Mouse (Mus musculus) heart, postnatal 0 days (tissue): ENCODE results near the gene E130114P18Rik. TPM values are rescaled to one million over a fixed set of nuclear protein-coding genes. Genes with fewer than 3 reads are reported as not detected.

Source experiments
- ATAC-seq: fragments of 200-750 bp; cut with Nextera tagmentation; 2 replicates; pipeline ENCODE4 v1.8.0; 2017; ENCODE audit warnings: low read depth, moderate number of reproducible peaks, moderate library complexity; ENCODE audit not compliant: insufficient read depth
- DNase-seq: peaks from one replicate; pipeline ENCODE4 v3.0.0-alpha.2; 2016; ENCODE audit warnings: low spot score
- H3K27ac ChIP-seq: fragments of 300-500 bp; sonication (generic); 2 replicates; pipeline ENCODE4 v1.5.1; 2014; ENCODE audit warnings: low read depth, mild to moderate bottlenecking
- H3K27me3 ChIP-seq: fragments of 300-500 bp; sonication (generic); 2 replicates; pipeline ENCODE4 v1.6.1; 2014; ENCODE audit warnings: low read length, mixed read lengths; ENCODE audit not compliant: control insufficient read depth, insufficient read depth
- H3K36me3 ChIP-seq: fragments of 300-500 bp; sonication (generic); replicated peaks from 2 replicates; pipeline ENCODE4 v1.6.1; 2014; ENCODE audit warnings: low read length, mixed read lengths; ENCODE audit not compliant: control insufficient read depth, insufficient read depth
- H3K4me1 ChIP-seq: fragments of 300-500 bp; sonication (generic); 2 replicates; pipeline ENCODE4 v1.6.1; 2014; ENCODE audit warnings: antibody characterized with exemption; ENCODE audit not compliant: control insufficient read depth, insufficient read depth
- H3K4me2 ChIP-seq: fragments of 300-500 bp; sonication (generic); 2 replicates; pipeline ENCODE4 v1.6.1; 2014; ENCODE audit warnings: low read depth, mild to moderate bottlenecking, low read length, moderate library complexity
- H3K4me3 ChIP-seq: fragments of 300-500 bp; sonication (generic); 2 replicates; pipeline ENCODE4 v1.5.1; 2014; ENCODE audit warnings: low read depth, low read length
- H3K9ac ChIP-seq: fragments of 300-500 bp; sonication (generic); replicated peaks from 2 replicates; pipeline ENCODE4 v1.6.1; 2014; ENCODE audit warnings: low read depth, low read length, mixed read lengths
- H3K9me3 ChIP-seq: fragments of 300-500 bp; sonication (generic); replicated peaks from 2 replicates; pipeline ENCODE4 v1.6.1; 2016; ENCODE audit warnings: low read length; ENCODE audit not compliant: control insufficient read depth
- CTCF ChIP-seq: IDR thresholded peaks from 2 replicates; pipeline ENCODE4 v1.5.1; 2016; ENCODE audit warnings: antibody characterized with exemption, control low read depth, low read depth
- EP300 ChIP-seq: IDR thresholded peaks from 2 replicates; pipeline ENCODE4 v1.6.1; 2016; ENCODE audit warnings: antibody characterized with exemption, low read depth
- WGBS: fragments of 180-500 bp; shearing (Covaris S2); extraction: QIAGEN DNeasy Blood & Tissue Kit; methylation state at CpG from one replicate; pipeline ENCODE4 v1.1.7; 2014; 5-methylcytosine and 5-hydroxymethylcytosine counted together
- polyA plus RNA-seq: library from polyadenylated mRNA; unstranded; fragments of >200 nt; fragmentation: Nextera tagmentation; extraction: Ambion mirVana; gene quantifications from 2 replicates; pipeline ENCODE4 v1.2.1, GENCODE M21; 2015
- total RNA-seq: library from RNA; depleted of rRNA; stranded (reverse); fragments of >200 nt; gene quantifications from 2 replicates; pipeline ENCODE4 v1.2.3, GENCODE M21; 2014; ENCODE audit warnings: low replicate concordance

Gene E130114P18Rik
- total and polyA plus RNA-seq, 2 experiments from 2014 or later, result 0.45 TPM; not detected in 1

- no peak for ATAC-seq
- H3K9ac ChIP-seq, result no peak overlapping the region
- no peak overlapping the region for H3K4me2 ChIP-seq
- H3K4me3 ChIP-seq, result no peak overlapping the region
- no peak overlapping the region for H3K27ac ChIP-seq
- peaks cover 6% of the 10 kb centered on the region; the same call in 1 of the 2 replicates for H3K4me1 ChIP-seq
- TF ChIP-seq EP300, result no peak
- no peak for TF ChIP-seq CTCF
- H3K36me3 ChIP-seq, result peaks cover 34% of the 10 kb centered on the region
- 92% methylated on average over 26 of the region's 26 CpGs for WGBS
- no peak for DNase-seq
- no peaks in the 10 kb centered on the region for H3K27me3 ChIP-seq
- no peaks in the 10 kb centered on the region for H3K9me3 ChIP-seq
Measured at GRCm38 (mm10) chr4:97783073-97783879, 5.4 kb upstream of the E130114P18Rik start.

- 84% methylated on average over 6 of the region's 6 CpGs for WGBS
- ATAC-seq, result no peak
- TF ChIP-seq CTCF (no peak), EP300 (no peak)
- Histone ChIP-seq H3K9me3 (no peaks in the 10 kb centered on the region), H3K4me1 (peaks cover 6% of the 10 kb centered on the region; the same call in 1 of the 2 replicates), H3K4me3 (no peak overlapping the region), H3K4me2 (no peak overlapping the region), H3K27ac (0 out of 2 replicates have a peak overlapping the region, but pooled peaks have one; percentile 7), H3K36me3 (peaks cover 34% of the 10 kb centered on the region), H3K27me3 (no peaks in the 10 kb centered on the region), H3K9ac (no peak overlapping the region)
- DNase-seq, result no peak
Measured at GRCm38 (mm10) chr4:97782497-97782896, 4.6 kb upstream of the E130114P18Rik start.

GRCm38 (mm10) chr4:97782069-97782468 is 4.2 kb upstream of the E130114P18Rik start:
- no peak overlapping the region; the same call in 1 of the 2 replicates for H3K27ac ChIP-seq
- H3K36me3 ChIP-seq, result peaks cover 34% of the 10 kb centered on the region
- DNase-seq (no peak), ATAC-seq (no peak)
- no peaks in the 10 kb centered on the region for H3K9me3 ChIP-seq
- peaks cover 6% of the 10 kb centered on the region; the same call in 1 of the 2 replicates for H3K4me1 ChIP-seq
- no peak overlapping the region for H3K4me3 ChIP-seq
- 72% methylated on average over 3 of the region's 3 CpGs for WGBS
- TF ChIP-seq CTCF (no peak), EP300 (no peak)
- H3K9ac ChIP-seq, result no peak overlapping the region
- no peaks in the 10 kb centered on the region for H3K27me3 ChIP-seq
- H3K4me2 ChIP-seq, result no peak overlapping the region

- ATAC-seq (no peak), DNase-seq (no peak)
- peak overlapping the region; percentile 74 for H3K4me2 ChIP-seq
- peak overlapping the region; percentile 98 for H3K4me3 ChIP-seq
- peak overlapping the region; percentile 4 for H3K27ac ChIP-seq
- no peak overlapping the region for H3K9ac ChIP-seq
- H3K27me3 ChIP-seq, result no peaks in the 10 kb centered on the region
- no peak for TF ChIP-seq EP300
- no peak for TF ChIP-seq CTCF
- WGBS, result 65% methylated on average over 7 of the region's 7 CpGs
- no peaks in the 10 kb centered on the region for H3K9me3 ChIP-seq
- peaks cover 28% of the 10 kb centered on the region for H3K36me3 ChIP-seq
- H3K4me1 ChIP-seq, result peaks cover 2% of the 10 kb centered on the region; the same call in 1 of the 2 replicates
Measured at GRCm38 (mm10) chr4:97780666-97781435, 3.0 kb upstream of the E130114P18Rik start.

- 28% methylated on average over 7 of the region's 7 CpGs for WGBS
- Histone ChIP-seq H3K27me3 (no peaks in the 10 kb centered on the region), H3K4me1 (peaks cover 2% of the 10 kb centered on the region; the same call in 1 of the 2 replicates), H3K4me2 (peak overlapping the region; percentile 74), H3K27ac (peak overlapping the region; percentile 99), H3K4me3 (peak overlapping the region; percentile 98), H3K9ac (peak overlapping the region; percentile 100), H3K9me3 (no peaks in the 10 kb centered on the region), H3K36me3 (peaks cover 23% of the 10 kb centered on the region)
- DNase-seq, result no peak
- no peak for TF ChIP-seq EP300
- no peak for TF ChIP-seq CTCF
- no peak for ATAC-seq
Measured at GRCm38 (mm10) chr4:97780024-97780423, 2.1 kb upstream of the E130114P18Rik start.
